Mouse (Mus musculus): ENCODE results near the gene Usp18. TPM values are rescaled to one million over a fixed set of nuclear protein-coding genes. Genes with fewer than 3 reads are reported as not detected.

The Usp18 gene
- total RNA-seq (2022), result 1 to 10 TPM in 2 of 4 experiments, under 1 TPM in 1, not detected in 1; 0.74 to 2.8 (median 1.1) TPM

GRCm38 (mm10) chr6:121245127-121246036, at the start of gene Usp18:
TSS of gene Usp18 (plus strand) at chr6:121245906.
- peak; percentile 28 to 45 for DNase-seq (ENCODE audit: low spot score in 2 of 2)

- DNase-seq (ENCODE audit: low spot score in 2 of 2), result no peak
Measured at GRCm38 (mm10) chr6:121197807-121198365, 47.8 kb upstream of the Usp18 start.

DNA sequence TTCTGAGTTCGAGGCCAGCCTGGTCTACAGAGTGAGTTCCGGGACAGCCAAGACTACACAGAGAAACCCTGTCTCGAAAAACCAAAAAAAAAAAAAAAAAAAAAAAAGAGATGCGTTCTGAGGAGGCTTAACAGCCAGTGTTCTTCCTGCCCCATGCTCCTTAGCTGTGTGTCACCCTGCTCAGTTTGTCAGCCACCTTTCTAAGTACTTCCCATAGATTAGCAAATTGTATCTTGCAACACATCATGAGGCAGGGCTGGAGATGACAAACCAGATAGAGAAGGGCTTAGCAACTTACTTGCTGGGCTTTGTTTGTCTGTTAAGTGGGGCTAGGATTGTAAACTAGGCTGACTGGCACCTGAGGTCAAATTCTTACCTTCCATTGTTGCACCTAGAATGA, 45.2 kb upstream of the Usp18 start:
- DNase-seq (ENCODE audit: low spot score in 2 of 2), result no peak

GRCm38 (mm10) chr6:121202026-121202425, 43.7 kb upstream of the Usp18 start:
- no peak for DNase-seq (ENCODE audit: low spot score in 2 of 2)

DNA sequence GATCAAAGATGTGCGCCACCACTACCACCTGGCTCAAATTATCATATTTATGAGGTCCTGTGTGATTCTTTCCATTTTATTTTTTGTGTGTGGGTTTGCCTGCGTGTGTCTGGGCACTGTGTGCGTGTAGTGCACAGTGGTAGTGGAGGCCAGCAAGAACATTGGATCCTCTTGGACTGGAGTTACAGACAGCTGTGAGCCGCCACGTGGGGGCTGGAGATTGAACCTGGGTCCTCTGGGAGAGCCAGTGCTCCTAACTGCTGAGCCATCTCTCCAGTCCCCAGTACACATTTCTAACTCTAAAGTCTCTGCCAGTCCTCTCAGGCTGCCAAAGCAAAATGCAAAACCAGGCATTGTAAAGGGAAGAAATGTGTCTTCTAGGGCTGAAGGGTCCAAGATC, 39.2 kb upstream of the Usp18 start:
- no peak for DNase-seq (ENCODE audit: low spot score in 2 of 2)

DNA sequence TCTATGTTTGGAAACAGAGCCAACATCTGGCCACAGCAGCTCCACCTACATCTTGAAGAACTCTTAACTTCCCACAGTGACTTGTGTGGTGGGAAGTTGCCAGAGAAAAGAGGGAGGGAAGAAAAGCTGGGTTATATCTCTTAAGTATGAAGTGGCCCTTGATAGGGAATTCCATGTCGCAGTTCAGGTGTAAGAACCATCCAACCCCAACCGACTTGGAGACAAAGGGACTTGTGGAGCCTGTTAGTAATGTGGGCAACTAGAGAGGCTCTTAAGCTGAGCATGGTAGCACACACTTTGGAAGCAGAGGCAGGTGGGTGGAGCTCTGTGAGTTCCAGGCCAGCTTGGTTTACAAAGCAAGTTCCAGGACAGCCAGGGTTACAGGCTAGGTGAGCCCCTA, 36.1 kb upstream of the Usp18 start:
- DNase-seq (ENCODE audit: low spot score in 2 of 2), result no peak

- peak; percentile 37 to 78 for DNase-seq (ENCODE audit: low spot score in 2 of 2)
Measured at GRCm38 (mm10) chr6:121210149-121210925, 35.4 kb upstream of the Usp18 start, which contains the start of gene Tuba8. TSS of gene Tuba8 (plus strand) at chr6:121210696.

DNA sequence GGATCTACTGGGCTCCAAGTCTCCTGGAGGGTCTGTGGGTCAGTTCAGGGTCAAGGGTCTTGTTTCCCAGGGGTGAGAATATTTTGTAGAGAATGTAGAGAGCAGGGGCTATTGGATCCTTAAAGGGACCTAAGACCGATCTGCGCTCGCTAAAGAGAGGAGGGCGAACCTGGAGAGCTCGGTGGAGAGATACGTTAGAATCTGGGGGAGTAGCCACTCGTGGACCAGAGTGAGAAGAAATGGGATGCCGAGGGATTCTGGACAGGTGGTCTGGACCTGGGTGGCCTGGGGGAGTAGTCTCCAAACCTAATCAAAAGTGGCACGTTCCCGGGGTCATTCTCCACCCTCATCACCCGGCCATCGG, 34.8 kb upstream of the Usp18 start:
- no peak for DNase-seq (ENCODE audit: low spot score in 2 of 2)

DNA sequence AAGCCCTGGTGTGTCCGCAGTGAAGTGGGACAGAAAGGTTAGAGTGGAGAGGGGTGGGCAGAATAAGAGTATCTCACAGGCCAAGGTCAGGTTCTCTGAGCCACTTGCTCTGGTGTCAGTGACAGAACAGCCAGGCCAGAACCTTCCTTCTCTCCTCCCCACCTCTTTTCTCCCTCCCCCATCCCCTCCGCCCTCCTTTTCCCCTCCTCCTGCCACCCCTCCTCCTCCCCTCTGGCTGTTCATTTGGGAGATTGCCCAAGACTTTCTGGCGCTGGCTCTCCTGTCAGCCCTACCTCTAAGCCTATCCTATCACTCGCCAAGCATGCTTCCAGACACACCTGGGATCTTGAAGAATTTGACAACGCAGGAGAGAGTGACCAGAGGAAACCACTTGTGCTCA, 34.0 kb upstream of the Usp18 start:
- no peak for DNase-seq (ENCODE audit: low spot score in 2 of 2)

- DNase-seq (ENCODE audit: low spot score in 2 of 2), result no peak
Measured at GRCm38 (mm10) chr6:121212988-121213387, 32.7 kb upstream of the Usp18 start.

DNA sequence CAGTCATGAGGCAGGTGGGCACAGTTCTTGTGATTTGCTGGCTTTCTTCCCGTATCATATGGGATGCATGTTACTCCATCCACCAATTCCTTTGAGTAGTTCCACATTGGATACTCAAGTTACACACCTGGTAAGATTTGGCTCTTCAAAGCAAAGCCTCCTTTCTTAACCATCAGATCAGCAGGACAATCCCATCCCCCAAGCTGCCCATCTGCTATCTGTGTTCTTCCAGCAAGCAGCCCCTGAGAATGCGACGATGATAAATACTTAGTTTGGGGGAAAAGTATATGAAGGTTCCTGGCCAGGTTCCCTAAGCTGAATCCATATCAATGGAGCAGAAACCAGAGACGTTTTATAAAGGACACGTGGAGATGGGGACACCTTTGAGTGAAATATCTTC, 31.5 kb upstream of the Usp18 start:
- DNase-seq (ENCODE audit: low spot score in 2 of 2), result no peak

- DNase-seq (ENCODE audit: low spot score in 2 of 2), result no peak
Measured at GRCm38 (mm10) chr6:121214667-121215330, 30.9 kb upstream of the Usp18 start.

- DNase-seq (ENCODE audit: low spot score in 2 of 2), result no peak
Measured at GRCm38 (mm10) chr6:121215336-121215735, 30.4 kb upstream of the Usp18 start.

DNA sequence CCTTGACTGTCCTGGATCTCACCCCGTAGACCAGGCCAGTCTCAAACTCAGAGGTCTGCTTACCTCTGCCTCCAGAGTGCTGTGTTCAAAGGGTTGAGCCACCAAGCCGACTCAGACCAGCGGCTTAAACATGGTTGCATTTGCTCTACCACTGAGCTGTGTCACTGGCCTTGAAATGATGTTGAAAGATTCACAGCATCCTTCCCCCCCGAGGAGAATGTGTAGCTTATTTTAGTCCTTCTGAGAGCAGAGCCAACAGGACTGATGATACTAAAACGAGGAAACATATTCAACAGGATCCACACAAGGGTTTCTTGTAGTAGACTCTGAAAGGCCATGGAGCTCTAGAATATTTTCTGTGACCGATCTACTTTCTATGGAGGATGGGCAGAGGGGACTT, 29.8 kb upstream of the Usp18 start:
- DNase-seq (ENCODE audit: low spot score in 2 of 2), result no peak

GRCm38 (mm10) chr6:121216589-121217255, 29.0 kb upstream of the Usp18 start:
- no peak for DNase-seq (ENCODE audit: low spot score in 2 of 2)

GRCm38 (mm10) chr6:121218002-121218401, 27.7 kb upstream of the Usp18 start:
- DNase-seq (ENCODE audit: low spot score in 2 of 2), result no peak

GRCm38 (mm10) chr6:121219406-121219805, 26.3 kb upstream of the Usp18 start:
- no peak for DNase-seq (ENCODE audit: low spot score in 2 of 2)

DNA sequence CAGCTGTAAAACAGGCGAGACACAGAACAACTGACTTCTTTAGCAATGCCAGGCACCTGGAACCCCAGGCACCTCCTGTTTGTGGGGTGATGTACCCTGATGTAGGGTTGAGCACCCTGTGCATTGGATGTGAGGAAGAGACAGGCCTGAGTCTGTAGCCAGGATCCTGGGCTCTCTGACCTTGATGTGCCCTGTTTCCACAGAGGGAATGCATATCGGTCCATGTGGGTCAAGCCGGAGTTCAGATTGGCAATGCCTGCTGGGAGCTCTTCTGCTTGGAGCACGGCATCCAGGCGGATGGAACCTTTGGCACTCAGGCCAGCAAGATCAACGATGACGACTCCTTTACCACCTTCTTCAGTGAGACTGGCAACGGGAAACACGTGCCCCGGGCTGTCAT, 25.5 kb upstream of the Usp18 start:
- DNase-seq (ENCODE audit: low spot score in 2 of 2), result no peak

DNA sequence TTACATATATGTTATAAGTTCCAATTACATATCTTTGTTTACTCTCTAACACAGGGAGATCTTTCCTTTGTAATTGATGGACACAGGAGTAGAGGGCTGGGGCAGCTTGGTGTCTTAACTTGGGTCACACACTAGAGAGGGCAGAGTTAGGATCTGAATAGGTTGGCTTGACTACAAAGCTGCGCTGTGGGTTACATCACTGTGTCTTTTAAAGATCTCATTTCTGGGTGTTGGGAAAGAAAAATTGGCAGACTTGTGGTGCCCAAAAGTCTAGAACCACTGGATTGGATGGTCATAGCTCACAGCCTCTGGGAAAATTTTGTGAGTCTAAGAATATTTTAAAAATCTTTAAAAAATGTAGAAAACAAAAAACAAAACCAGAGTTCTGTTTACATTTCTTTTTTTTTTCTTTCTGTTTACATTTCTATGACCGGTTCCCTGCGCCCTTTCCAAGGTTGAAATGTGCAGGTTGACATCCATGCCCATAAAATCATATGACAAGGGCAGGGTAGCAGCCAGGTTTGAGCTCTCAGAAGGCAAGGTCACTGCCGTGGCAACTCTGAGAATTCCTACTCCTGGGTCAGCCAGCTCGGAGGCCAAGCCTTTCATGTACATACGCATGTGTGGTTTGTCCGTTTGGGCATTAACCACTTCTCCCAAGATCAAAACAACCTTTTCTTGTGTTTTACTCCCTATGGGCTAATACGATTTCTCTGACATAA, 23.7 kb upstream of the Usp18 start:
- DNase-seq (ENCODE audit: low spot score in 2 of 2), result no peak

- no peak for DNase-seq (ENCODE audit: low spot score in 2 of 2)
Measured at GRCm38 (mm10) chr6:121223001-121223400, 22.7 kb upstream of the Usp18 start.
